Mouse (Mus musculus): ENCODE results near the gene Ccin.

Gene Ccin

GRCm38 (mm10) chr4:43973526-43973981 lies 9.7 kb upstream of the Ccin start:
- CTCF ChIA-PET: interaction anchor here (0.8 to 1.3 kb wide), 2 partner anchors 17 to 48 kb away, joined by 3 read pairs; no protein-coding TSS in a partner anchor

GRCm38 (mm10) chr4:43974914-43975616 lies 8.2 kb upstream of the Ccin start:
- CTCF ChIA-PET: no interaction called here

- CTCF ChIA-PET: no interaction called here
Observed at GRCm38 (mm10) chr4:43976223-43976740, 7.0 kb upstream of the Ccin start.

GRCm38 (mm10) chr4:43978521-43979443 lies 4.5 kb upstream of the Ccin start:
- CTCF ChIA-PET: interaction anchor here (0.9 kb wide), 1 partner anchor 53 kb away, joined by 7 read pairs; no protein-coding TSS in a partner anchor

- CTCF ChIA-PET: interaction anchor here (1.0 to 2.2 kb wide), 2 partner anchors 21 to 73 kb away, joined by 3 to 6 read pairs; no protein-coding TSS in a partner anchor
Observed at GRCm38 (mm10) chr4:43979746-43980145, 3.5 kb upstream of the Ccin start.

- CTCF ChIA-PET: interaction anchor here (1.0 to 3.9 kb wide), 3 partner anchors 22 to 73 kb away, joined by 3 to 27 read pairs (median 6); no protein-coding TSS in a partner anchor
Observed at GRCm38 (mm10) chr4:43980236-43980635, 3.0 kb upstream of the Ccin start.

- CTCF ChIA-PET: interaction anchor here (1.0 to 3.9 kb wide), 3 partner anchors 23 to 74 kb away, joined by 3 to 27 read pairs (median 6); no protein-coding TSS in a partner anchor
Observed at GRCm38 (mm10) chr4:43980846-43981245, 2.4 kb upstream of the Ccin start.

- CTCF ChIA-PET: interaction anchor here (2.2 to 3.9 kb wide), 2 partner anchors 56 to 74 kb away, joined by 6 to 27 read pairs; no protein-coding TSS in a partner anchor
Observed at GRCm38 (mm10) chr4:43981251-43981650, 2.0 kb upstream of the Ccin start.

GRCm38 (mm10) chr4:43982053-43982732 lies 1.1 kb upstream of the Ccin start:
- CTCF ChIA-PET: interaction anchor here (0.6 to 3.9 kb wide), 4 partner anchors 10 to 75 kb away, joined by 3 to 27 read pairs (median 6); no protein-coding TSS in a partner anchor

- CTCF ChIA-PET: interaction anchor here (3.9 kb wide), 1 partner anchor 59 kb away, joined by 27 read pairs; no protein-coding TSS in a partner anchor
Observed at GRCm38 (mm10) chr4:43983756-43984155, 473 bp downstream of the Ccin start.

GRCm38 (mm10) chr4:43984326-43984725 lies 1.0 kb downstream of the Ccin start:
- CTCF ChIA-PET: interaction anchor here (3.9 kb wide), 1 partner anchor 59 kb away, joined by 27 read pairs; no protein-coding TSS in a partner anchor

GRCm38 (mm10) chr4:43988976-43989375 lies 5.7 kb downstream of the Ccin start:
- CTCF ChIA-PET: no interaction called here

GRCm38 (mm10) chr4:43993072-43993471 lies 9.8 kb downstream of the Ccin start:
- CTCF ChIA-PET: no interaction called here

- CTCF ChIA-PET: no interaction called here
Observed at GRCm38 (mm10) chr4:43994342-43994741, 11.1 kb downstream of the Ccin start.

- CTCF ChIA-PET: no interaction called here
Observed at GRCm38 (mm10) chr4:44003622-44004021, 20.3 kb downstream of the Ccin start.

GRCm38 (mm10) chr4:44004126-44004525 lies 20.8 kb downstream of the Ccin start, which contains the start of gene Clta:
Clta (plus strand) TSS chr4:44004452.
- CTCF ChIA-PET: no interaction called here

- CTCF ChIA-PET: no interaction called here
Observed at GRCm38 (mm10) chr4:44004623-44005409, 21.5 kb downstream of the Ccin start.

- CTCF ChIA-PET: no interaction called here
Observed at GRCm38 (mm10) chr4:44010176-44010575, 26.9 kb downstream of the Ccin start.

- CTCF ChIA-PET: no interaction called here
Observed at GRCm38 (mm10) chr4:44010893-44011292, 27.6 kb downstream of the Ccin start.

GRCm38 (mm10) chr4:44011799-44012198 lies 28.5 kb downstream of the Ccin start:
- CTCF ChIA-PET: interaction anchor here (0.6 kb wide), 3 partner anchors 47 to 93 kb away, joined by 3 to 5 read pairs (median 4); no protein-coding TSS in a partner anchor
